Mouse (Mus musculus) stomach, embryonic 15.5 days (tissue): ENCODE data around the gene Capza1. TPM values are rescaled to one million over a fixed set of nuclear protein-coding genes. Genes with fewer than 3 reads are reported as not detected.
A peak's percentile ranks its signal among the peaks of the same experiment; 100 is the strongest.
"Not testable (repeated sequence)": the region's sequence is repeated elsewhere in the genome, so short reads cannot be mapped to it uniquely, and the experiment has no call there.

Source experiments
- ATAC-seq: fragments of 200-750 bp; cut with Nextera tagmentation; 2 replicates; pipeline ENCODE4 v1.8.0; 2017; ENCODE audit warnings: low read depth, moderate number of reproducible peaks, moderate TSS enrichment; ENCODE audit not compliant: insufficient read depth, low FRiP score
- H3K27ac ChIP-seq: fragments of 300-500 bp; sonication (generic); 2 replicates; pipeline ENCODE4 v1.5.1; 2015; ENCODE audit warnings: mild to moderate bottlenecking, inconsistent platforms
- H3K27me3 ChIP-seq: fragments of 300-500 bp; sonication (generic); replicated peaks from 2 replicates; pipeline ENCODE4 v1.6.1; 2015; ENCODE audit warnings: inconsistent platforms
- H3K36me3 ChIP-seq: fragments of 300-500 bp; sonication (generic); 2 replicates; pipeline ENCODE4 v1.6.1; 2015; ENCODE audit warnings: inconsistent platforms
- H3K4me1 ChIP-seq: fragments of 300-500 bp; sonication (generic); 2 replicates; pipeline ENCODE4 v1.6.1; 2015; ENCODE audit warnings: inconsistent platforms
- H3K4me2 ChIP-seq: fragments of 300-500 bp; sonication (generic); 2 replicates; pipeline ENCODE4 v1.6.1; 2015; ENCODE audit warnings: mild to moderate bottlenecking, inconsistent platforms
- H3K4me3 ChIP-seq: fragments of 300-500 bp; sonication (generic); replicated peaks from 2 replicates; pipeline ENCODE4 v1.5.1; 2015; ENCODE audit warnings: inconsistent platforms
- H3K9ac ChIP-seq: fragments of 300-500 bp; sonication (generic); 2 replicates; pipeline ENCODE4 v1.6.1; 2015; ENCODE audit warnings: inconsistent platforms
- H3K9me3 ChIP-seq: fragments of 300-500 bp; sonication (generic); 2 replicates; pipeline ENCODE4 v1.6.1; 2016; ENCODE audit warnings: inconsistent platforms
- WGBS: fragments of 180-500 bp; shearing (Covaris S2); methylation state at CpG from one replicate; pipeline ENCODE4 v1.1.7; 2015; 5-methylcytosine and 5-hydroxymethylcytosine counted together
- polyA plus RNA-seq: library from polyadenylated mRNA; unstranded; fragments of >200 nt; fragmentation: Nextera tagmentation; extraction: Ambion mirVana; gene quantifications from 2 replicates; pipeline ENCODE4 v1.2.1, GENCODE M21; 2015

Capza1 gene
- 178 and 186 TPM in 2 replicates for polyA plus RNA-seq

DNA sequence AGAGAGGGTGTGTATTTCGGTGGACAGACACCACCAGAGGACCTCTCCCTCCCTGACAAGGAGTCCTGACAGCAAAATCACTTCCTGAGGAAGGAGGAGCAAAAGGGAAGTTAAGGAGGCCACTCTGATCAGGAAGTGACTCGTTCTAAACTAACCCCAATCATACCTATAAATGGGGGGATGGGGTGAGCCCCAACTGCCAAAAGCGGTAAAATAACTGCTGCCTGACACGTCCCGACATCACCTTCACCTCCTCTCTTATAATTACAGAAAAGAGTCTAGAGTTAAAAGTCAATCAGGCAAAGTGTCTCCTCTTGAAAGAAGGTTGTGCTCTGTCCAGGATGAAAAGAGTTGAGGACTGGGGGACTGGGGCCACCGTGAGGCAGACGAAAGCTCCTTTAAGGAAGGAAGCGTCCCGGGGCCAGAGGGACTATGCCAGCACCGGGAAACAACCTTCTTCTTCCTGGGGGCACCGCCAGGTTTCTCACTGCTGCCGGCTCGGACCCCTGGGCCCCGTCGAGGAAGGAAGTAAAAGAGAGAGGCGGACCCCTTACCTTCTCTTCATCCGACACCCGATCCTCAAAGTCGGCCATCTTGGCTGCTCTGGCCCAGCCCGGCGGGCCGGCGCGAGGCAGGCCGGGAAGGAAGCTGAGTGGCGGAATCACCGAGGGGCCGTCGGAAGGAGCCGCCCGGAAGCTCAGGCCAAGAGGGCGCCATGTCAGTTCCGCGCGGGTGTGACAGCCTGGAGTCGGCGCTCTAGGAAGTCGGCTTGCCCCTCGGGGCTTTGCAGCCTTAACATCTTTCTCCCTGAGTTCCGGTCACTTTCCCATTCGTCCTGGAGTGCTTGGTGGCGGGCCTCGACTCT lies at the start of gene Capza1, which contains the start of gene St7l:
Gene Capza1, minus strand, starts transcription at position 720 of the 865 bp plus-strand sequence.
Gene St7l, plus strand, starts transcription at position 220 of the 865 bp plus-strand sequence.
- Histone ChIP-seq H3K4me3 (peak within 1 kb of the TSS; percentile 99), H3K27ac (peak within 1 kb of the TSS; percentile 94), H3K27me3 (no peaks in the 10 kb centered on the region), H3K36me3 (no peaks in the 10 kb centered on the region), H3K9ac (peak within 1 kb of the TSS; percentile 99), H3K4me2 (peak within 1 kb of the TSS; percentile 72), H3K9me3 (no peaks in the 10 kb centered on the region), H3K4me1 (peaks cover 11% of the 10 kb centered on the region)
- under 1% methylated on average over 42 of the region's 43 CpGs for WGBS
- ATAC-seq: peak; percentile 95

DNA sequence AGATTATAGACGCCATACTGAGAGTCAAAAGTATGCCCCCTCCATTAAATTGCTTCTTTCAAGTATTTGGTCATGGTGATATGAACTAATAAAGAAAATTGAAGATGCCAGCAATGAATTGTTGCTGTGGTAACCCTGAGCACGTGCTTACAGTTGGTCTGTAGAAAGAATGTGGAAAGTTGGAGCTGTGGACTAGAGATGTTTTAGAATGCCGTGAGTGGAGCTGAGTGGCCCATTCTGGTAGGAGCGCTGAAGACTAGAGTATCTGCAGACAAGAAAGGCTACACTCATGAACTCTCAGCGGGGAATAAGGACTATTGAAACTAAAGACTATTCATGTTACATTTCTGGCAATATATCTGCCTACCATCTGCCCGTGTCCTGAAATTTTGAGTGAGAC lies 44.9 kb upstream of the Capza1 start:
- H3K4me1 ChIP-seq: no peaks in the 10 kb centered on the region
- no peak overlapping the region for H3K9ac ChIP-seq
- H3K9me3 ChIP-seq: no peaks in the 10 kb centered on the region
- 90% methylated on average over 6 of the region's 6 CpGs for WGBS
- H3K27ac ChIP-seq: no peak overlapping the region
- H3K27me3 ChIP-seq: no peaks in the 10 kb centered on the region
- H3K4me3 ChIP-seq: no peak overlapping the region
- 0 out of 2 replicates have a peak, but pooled peaks cover 2% of the 10 kb centered on the region for H3K36me3 ChIP-seq
- no peak overlapping the region for H3K4me2 ChIP-seq
- no peak for ATAC-seq

DNA sequence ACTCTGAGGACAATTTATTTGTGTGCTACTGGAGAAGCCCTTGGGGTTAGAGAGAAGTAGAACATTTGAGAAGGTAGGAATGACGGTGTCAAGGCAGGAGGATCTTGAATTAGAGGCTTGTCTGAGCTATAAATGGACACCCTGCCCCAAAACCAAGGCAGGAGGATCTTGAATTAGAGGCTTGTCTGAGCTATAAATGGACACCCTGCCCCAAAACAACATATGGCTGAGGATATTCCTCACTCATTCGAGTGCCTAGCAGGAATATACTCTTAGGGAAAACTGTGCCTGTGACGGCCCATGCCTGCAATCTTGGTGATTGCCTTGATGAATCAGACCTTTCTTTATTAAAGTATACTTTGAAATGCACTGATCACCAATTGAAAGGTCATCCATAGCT lies 41.7 kb upstream of the Capza1 start:
- WGBS: 85% methylated on average over 3 of the region's 3 CpGs
- no peak overlapping the region for H3K27ac ChIP-seq
- no peak for ATAC-seq
- H3K4me2 ChIP-seq: no peak overlapping the region
- no peak overlapping the region for H3K4me3 ChIP-seq
- H3K27me3 ChIP-seq: no peaks in the 10 kb centered on the region
- no peaks in the 10 kb centered on the region for H3K4me1 ChIP-seq
- no peaks in the 10 kb centered on the region for H3K9me3 ChIP-seq
- H3K9ac ChIP-seq: no peak overlapping the region
- 0 out of 2 replicates have a peak, but pooled peaks cover 2% of the 10 kb centered on the region for H3K36me3 ChIP-seq

DNA sequence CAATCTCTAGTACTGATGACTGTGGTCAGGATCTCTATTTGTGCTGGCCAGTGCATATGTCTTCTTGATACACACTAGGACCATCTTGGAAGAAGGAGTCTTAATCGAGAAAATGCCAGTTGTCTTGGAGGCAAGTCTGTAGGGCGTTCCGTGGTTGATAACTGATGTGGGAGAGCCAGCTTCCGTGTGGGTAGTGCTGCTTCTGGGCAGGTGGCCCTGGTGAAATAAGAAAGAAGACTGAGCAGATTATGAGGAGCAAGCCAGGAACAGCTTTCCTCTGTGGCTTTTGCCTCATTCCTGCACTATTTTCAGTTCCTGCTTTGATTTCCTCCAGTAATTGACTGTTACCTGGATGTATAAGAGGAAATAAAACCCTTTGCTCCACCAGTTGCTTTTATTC lies 41.1 kb upstream of the Capza1 start:
- ATAC-seq: no peak
- no peaks in the 10 kb centered on the region for H3K4me1 ChIP-seq
- H3K4me2 ChIP-seq: no peak overlapping the region
- H3K9me3 ChIP-seq: no peaks in the 10 kb centered on the region
- no peak overlapping the region for H3K9ac ChIP-seq
- no peak overlapping the region for H3K27ac ChIP-seq
- H3K4me3 ChIP-seq: no peak overlapping the region
- 90% methylated on average over 4 of the region's 4 CpGs for WGBS
- H3K27me3 ChIP-seq: no peaks in the 10 kb centered on the region
- H3K36me3 ChIP-seq: 0 out of 2 replicates have a peak, but pooled peaks cover 2% of the 10 kb centered on the region

DNA sequence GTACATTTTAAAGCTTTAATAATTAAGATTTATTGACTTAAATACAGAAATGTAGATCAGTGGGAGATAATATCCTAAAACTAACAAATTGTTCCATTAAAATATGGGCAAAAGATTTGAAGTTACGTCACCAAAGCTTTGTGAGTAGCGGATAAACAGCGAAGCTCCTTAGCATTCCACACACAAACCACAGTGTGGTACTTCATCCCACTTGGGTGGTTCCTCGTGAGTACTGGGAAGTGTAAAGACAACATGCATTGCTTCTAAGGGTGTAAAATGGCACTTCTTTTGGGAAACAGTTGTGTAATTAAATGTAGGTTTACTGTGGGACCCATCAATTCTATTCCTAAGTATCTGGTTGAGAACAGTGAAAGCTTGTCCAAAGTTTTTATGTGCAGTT lies 36.8 kb upstream of the Capza1 start:
- Histone ChIP-seq H3K4me2 (no peak overlapping the region), H3K27ac (no peak overlapping the region), H3K36me3 (peaks cover 13% of the 10 kb centered on the region; the same call in 1 of the 2 replicates), H3K4me3 (no peak overlapping the region), H3K4me1 (no peaks in the 10 kb centered on the region), H3K9me3 (no peaks in the 10 kb centered on the region), H3K9ac (no peak overlapping the region), H3K27me3 (no peaks in the 10 kb centered on the region)
- ATAC-seq: no peak
- 90% methylated on average over 4 of the region's 4 CpGs for WGBS

DNA sequence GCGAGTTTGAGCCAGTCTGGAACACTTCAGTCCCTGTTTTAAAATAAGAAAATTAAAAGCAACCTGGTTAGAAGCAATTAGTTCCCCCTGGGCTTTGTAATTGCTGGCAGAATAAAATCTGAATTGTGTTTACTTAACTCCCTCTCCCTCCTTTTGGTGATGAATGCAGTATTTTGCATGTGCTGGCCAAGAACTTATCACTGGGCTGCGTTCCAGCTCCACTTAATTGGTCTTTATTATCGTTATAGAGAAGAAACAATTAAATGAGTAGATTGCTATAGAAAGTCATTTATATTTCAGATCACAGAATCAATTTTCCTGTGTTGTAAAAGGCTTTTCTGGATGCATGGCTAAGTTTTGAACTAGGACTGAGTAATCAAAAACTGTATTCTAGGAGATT lies 31.8 kb upstream of the Capza1 start:
- H3K27me3 ChIP-seq: no peaks in the 10 kb centered on the region
- H3K4me2 ChIP-seq: no peak overlapping the region
- H3K27ac ChIP-seq: no peak overlapping the region
- no peak for ATAC-seq
- no peak overlapping the region for H3K4me3 ChIP-seq
- WGBS: 81% methylated on average over 3 of the region's 3 CpGs
- H3K36me3 ChIP-seq: peaks cover 24% of the 10 kb centered on the region
- no peak overlapping the region for H3K9ac ChIP-seq
- no peaks in the 10 kb centered on the region for H3K9me3 ChIP-seq
- no peaks in the 10 kb centered on the region for H3K4me1 ChIP-seq

DNA sequence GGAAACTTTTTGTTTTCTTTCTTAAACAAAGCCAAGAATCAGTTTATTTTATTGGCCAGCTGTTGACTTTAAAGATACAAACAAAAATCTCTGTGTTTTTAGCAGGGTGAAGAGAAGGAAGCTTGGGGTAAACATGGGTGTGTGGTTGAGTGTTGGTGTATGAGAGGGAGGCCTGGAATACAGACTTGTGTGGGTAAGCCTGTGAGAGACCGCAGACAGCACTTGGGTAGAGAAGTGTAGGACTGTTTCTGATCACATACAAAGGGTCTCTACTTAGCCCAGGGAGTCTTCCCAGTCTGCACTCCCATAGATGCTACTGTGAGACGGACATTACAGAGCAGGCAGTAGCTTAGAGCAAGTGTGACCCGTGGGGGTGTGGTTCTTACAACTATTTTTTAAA lies 24.3 kb upstream of the Capza1 start:
- Histone ChIP-seq H3K4me1 (0 out of 2 replicates have a peak, but pooled peaks cover 7% of the 10 kb centered on the region), H3K4me2 (no peak overlapping the region), H3K36me3 (peaks cover 31% of the 10 kb centered on the region), H3K4me3 (no peak overlapping the region), H3K27ac (no peak overlapping the region), H3K9me3 (no peaks in the 10 kb centered on the region), H3K9ac (no peak overlapping the region), H3K27me3 (no peaks in the 10 kb centered on the region)
- 78% methylated on average over 3 of the region's 3 CpGs for WGBS
- no peak for ATAC-seq

DNA sequence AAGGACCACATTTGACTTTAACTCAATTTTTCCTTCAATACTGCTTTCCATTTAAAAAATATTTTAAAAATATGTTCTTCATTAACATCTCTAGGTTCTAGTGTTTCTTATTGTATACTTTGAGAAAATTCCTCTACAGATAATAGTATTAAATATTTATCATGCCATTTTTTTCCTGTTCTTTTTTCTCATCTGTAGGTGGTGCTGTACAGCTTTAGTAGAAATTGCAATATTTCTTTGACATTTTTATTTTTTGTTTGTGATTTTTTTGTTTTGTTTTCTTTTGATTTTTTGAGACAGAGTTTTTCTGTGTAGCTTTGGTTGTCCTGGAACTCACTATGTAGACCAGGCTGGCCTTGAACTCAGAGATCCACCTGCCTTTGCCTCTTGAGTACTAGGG lies 5.3 kb upstream of the Capza1 start:
- H3K9ac ChIP-seq: no peak overlapping the region
- H3K27me3 ChIP-seq: no peaks in the 10 kb centered on the region

DNA sequence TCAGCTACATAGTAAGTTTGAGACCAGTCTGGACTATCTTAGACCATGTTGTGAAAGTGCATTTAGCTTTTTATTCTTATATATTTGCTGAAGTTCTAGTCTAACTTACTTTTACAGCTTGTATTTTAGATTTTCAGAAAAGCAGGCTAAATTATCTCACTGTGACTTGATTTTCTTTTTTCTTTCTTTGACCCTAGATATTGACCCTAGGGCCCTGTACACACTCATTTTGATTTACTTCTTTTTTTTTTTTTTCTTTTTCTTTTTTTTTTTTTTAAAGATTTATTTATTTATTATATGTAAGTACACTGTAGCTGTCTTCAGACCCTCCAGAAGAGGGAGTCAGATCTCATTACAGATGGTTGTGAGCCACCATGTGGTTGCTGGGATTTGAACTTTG lies 2.4 kb upstream of the Capza1 start:
- Histone ChIP-seq H3K4me2 (peak overlapping the region; percentile 72; the same call in 1 of the 2 replicates), H3K4me1 (peaks cover 11% of the 10 kb centered on the region)
- not testable (repeated sequence) for H3K36me3 ChIP-seq, H3K27me3 ChIP-seq, H3K27ac ChIP-seq, ATAC-seq, H3K9me3 ChIP-seq, H3K9ac ChIP-seq, H3K4me3 ChIP-seq

More for the DNA sequence above, 5.3 kb upstream of the Capza1 start:
- Histone ChIP-seq H3K4me1 (peaks cover 8% of the 10 kb centered on the region), H3K27ac (no peak overlapping the region), H3K4me3 (no peak overlapping the region), H3K36me3 (peaks cover 18% of the 10 kb centered on the region; the same call in 1 of the 2 replicates), H3K4me2 (no peak overlapping the region), H3K9me3 (no peaks in the 10 kb centered on the region)
- no peak for ATAC-seq

DNA sequence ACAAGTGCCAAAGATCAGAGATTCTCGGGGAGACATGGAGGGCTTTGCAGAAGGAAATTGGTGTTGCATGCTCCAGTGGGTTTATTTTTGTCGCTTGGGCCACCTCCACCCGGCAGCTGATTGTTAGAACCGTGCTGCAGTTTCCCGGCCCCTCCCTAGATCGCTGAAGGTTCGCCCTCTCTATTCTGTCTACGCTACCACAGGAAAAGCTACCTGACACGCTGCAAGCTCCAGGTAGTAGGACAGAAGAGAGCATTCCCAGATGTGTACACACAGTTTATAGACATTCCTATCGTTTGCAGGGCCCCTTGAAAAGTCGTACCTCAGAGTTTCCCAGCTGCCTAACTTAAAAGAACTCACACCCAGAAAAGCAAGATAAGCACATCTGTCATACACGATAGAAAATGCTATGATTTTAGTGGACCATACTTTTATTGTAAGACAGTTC lies 1.1 kb upstream of the Capza1 start:
- H3K4me2 ChIP-seq: peak overlapping the region; percentile 72
- no peaks in the 10 kb centered on the region for H3K36me3 ChIP-seq
- peak overlapping the region; percentile 94 for H3K27ac ChIP-seq
- H3K27me3 ChIP-seq: no peaks in the 10 kb centered on the region
- peak overlapping the region; percentile 99 for H3K9ac ChIP-seq
- under 1% methylated on average over 12 of the region's 12 CpGs for WGBS
- peak; percentile 42; the same call in 1 of the 2 replicates for ATAC-seq
- H3K4me3 ChIP-seq: peak overlapping the region; percentile 99
- H3K9me3 ChIP-seq: no peaks in the 10 kb centered on the region
- H3K4me1 ChIP-seq: peaks cover 11% of the 10 kb centered on the region

DNA sequence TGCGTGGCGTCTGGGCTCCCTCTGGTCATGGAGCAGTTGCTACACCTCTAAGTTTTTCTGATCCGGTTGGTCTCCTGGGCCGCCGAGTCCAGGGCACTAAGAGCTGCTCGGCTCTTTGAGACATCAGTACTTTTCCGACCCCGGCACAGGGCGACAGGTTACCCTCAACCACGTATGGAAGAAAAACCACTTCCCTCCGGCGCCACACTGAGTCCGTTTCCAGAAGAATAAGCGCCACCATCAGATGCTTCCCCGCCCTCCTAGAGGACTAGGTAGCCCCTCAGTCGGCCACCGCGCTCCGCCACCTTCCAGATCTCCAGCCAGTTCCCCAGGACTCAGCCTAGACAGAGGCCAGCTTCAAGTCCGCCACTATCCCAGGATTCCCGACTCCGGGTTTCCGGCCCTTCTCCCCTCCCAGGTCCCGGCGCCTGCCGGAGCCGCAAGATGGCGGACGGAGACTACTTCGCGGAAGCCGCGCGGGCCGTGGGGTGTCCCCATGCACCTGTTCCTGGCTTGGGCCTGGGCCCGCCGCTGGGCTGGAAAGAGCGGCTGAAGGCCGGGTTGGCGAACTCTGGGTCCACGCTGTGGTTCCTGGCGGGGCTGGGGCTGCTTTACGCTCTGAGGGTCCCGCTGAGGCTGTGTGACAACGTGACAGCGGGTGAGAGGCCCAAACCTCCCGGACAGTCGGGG lies 491 bp upstream of the Capza1 start:
- H3K4me3 ChIP-seq: peak overlapping the region; percentile 99
- H3K36me3 ChIP-seq: no peaks in the 10 kb centered on the region
- ATAC-seq: peak; percentile 88
- H3K9me3 ChIP-seq: no peaks in the 10 kb centered on the region
- H3K4me2 ChIP-seq: peak overlapping the region; percentile 72
- peak overlapping the region; percentile 94 for H3K27ac ChIP-seq
- peak overlapping the region; percentile 99 for H3K9ac ChIP-seq
- under 1% methylated on average over 48 of the region's 48 CpGs for WGBS
- peaks cover 11% of the 10 kb centered on the region for H3K4me1 ChIP-seq
- no peaks in the 10 kb centered on the region for H3K27me3 ChIP-seq

DNA sequence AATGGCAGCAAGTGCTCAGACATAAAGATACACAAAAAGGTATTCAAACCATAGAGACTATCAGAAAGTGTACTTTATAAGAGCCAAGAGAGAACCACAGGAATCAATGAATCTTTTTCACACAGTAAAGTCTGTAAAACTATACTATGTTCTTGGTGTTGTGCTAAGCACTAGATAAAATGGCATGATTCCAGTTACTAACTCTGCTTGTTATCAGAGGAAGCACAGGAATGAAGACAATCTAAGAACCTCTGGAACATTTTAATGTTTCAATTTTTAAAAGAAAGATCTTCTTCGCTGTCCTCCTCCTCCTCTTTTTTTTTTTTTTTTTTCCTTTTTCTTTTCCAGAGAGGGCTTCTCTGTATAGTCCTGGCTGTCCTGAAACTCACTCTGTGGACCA lies 5.7 kb downstream of the Capza1 start:
- no peak overlapping the region for H3K9ac ChIP-seq
- H3K27ac ChIP-seq: no peak overlapping the region
- no peaks in the 10 kb centered on the region for H3K9me3 ChIP-seq
- ATAC-seq: no peak
- no peak overlapping the region for H3K4me3 ChIP-seq
- H3K4me1 ChIP-seq: peaks cover 3% of the 10 kb centered on the region; the same call in 1 of the 2 replicates
- H3K27me3 ChIP-seq: no peaks in the 10 kb centered on the region
- no peak overlapping the region for H3K4me2 ChIP-seq
- 90% methylated on average over 1 of the region's 1 CpGs for WGBS
- H3K36me3 ChIP-seq: peaks cover 8% of the 10 kb centered on the region; the same call in 1 of the 2 replicates
